Mouse (Mus musculus) liver, embryonic 15.5 days (tissue): ENCODE measurements around the gene Fars2. TPM values are rescaled to one million over a fixed set of nuclear protein-coding genes. Genes with fewer than 3 reads are reported as not detected.
A peak's percentile ranks its signal among the peaks of the same experiment; 100 is the strongest.

Experiments used
- ATAC-seq: fragments of 200-750 bp; cut with Nextera tagmentation; 2 replicates; pipeline ENCODE4 v1.8.0; 2017; ENCODE audit warnings: moderate number of reproducible peaks, mild to moderate bottlenecking, moderate library complexity; ENCODE audit not compliant: insufficient read depth
- H3K27ac ChIP-seq: fragments of 300-500 bp; sonication (generic); replicated peaks from 2 replicates; pipeline ENCODE4 v1.5.1; 2015; ENCODE audit warnings: mild to moderate bottlenecking, inconsistent platforms
- H3K27me3 ChIP-seq: fragments of 300-500 bp; sonication (generic); 2 replicates; pipeline ENCODE4 v1.6.1; 2015; ENCODE audit warnings: mild to moderate bottlenecking, inconsistent platforms
- H3K36me3 ChIP-seq: fragments of 300-500 bp; sonication (generic); replicated peaks from 2 replicates; pipeline ENCODE4 v1.6.1; 2015; ENCODE audit warnings: moderate library complexity, mild to moderate bottlenecking, inconsistent platforms
- H3K4me1 ChIP-seq: fragments of 300-500 bp; sonication (generic); replicated peaks from 2 replicates; pipeline ENCODE4 v1.6.1; 2015; ENCODE audit warnings: inconsistent platforms
- H3K4me2 ChIP-seq: fragments of 300-500 bp; sonication (generic); 2 replicates; pipeline ENCODE4 v1.6.1; 2015; ENCODE audit warnings: moderate library complexity, mild to moderate bottlenecking, inconsistent platforms
- H3K4me3 ChIP-seq: fragments of 300-500 bp; sonication (generic); replicated peaks from 2 replicates; pipeline ENCODE4 v1.5.1; 2015; ENCODE audit warnings: mild to moderate bottlenecking, inconsistent platforms
- H3K9ac ChIP-seq: fragments of 300-500 bp; sonication (generic); 2 replicates; pipeline ENCODE4 v1.6.1; 2015; ENCODE audit warnings: moderate library complexity, mild to moderate bottlenecking, inconsistent platforms
- H3K9me3 ChIP-seq: fragments of 300-500 bp; sonication (generic); replicated peaks from 2 replicates; pipeline ENCODE4 v1.6.1; 2016; ENCODE audit warnings: inconsistent platforms
- WGBS: fragments of 180-500 bp; shearing (Covaris S2); methylation state at CpG from one replicate; pipeline ENCODE4 v1.1.7; 2015; ENCODE audit warnings: mixed read lengths; ENCODE audit not compliant: insufficient replicate concordance; 5-methylcytosine and 5-hydroxymethylcytosine counted together
- polyA plus RNA-seq: library from polyadenylated mRNA; unstranded; fragments of >200 nt; fragmentation: Nextera tagmentation; extraction: Ambion mirVana; gene quantifications from 2 replicates; pipeline ENCODE4 v1.2.1, GENCODE M21; 2015

The Fars2 gene
- polyA plus RNA-seq, result 26.7 and 28.3 TPM in 2 replicates

GRCm38 (mm10) chr13:36117143-36118014 lies at the start of gene Fars2, which contains the start of gene Lyrm4:
TSS of gene Fars2 (plus strand) at chr13:36117412.
TSS of gene Lyrm4 (minus strand) at chr13:36117526.
- Histone ChIP-seq H3K4me2 (peak within 1 kb of the TSS; percentile 77), H3K4me3 (peak within 1 kb of the TSS; percentile 76), H3K9ac (peak within 1 kb of the TSS; percentile 68), H3K27me3 (no peaks in the 10 kb centered on the region), H3K9me3 (no peaks in the 10 kb centered on the region), H3K36me3 (no peaks in the 10 kb centered on the region), H3K27ac (peak within 1 kb of the TSS; percentile 96), H3K4me1 (peaks cover 44% of the 10 kb centered on the region)
- ATAC-seq, result peak; percentile 96
- under 1% methylated on average over 74 of the region's 75 CpGs for WGBS

- Histone ChIP-seq H3K27ac (no peak overlapping the region), H3K9me3 (no peaks in the 10 kb centered on the region), H3K36me3 (0 out of 2 replicates have a peak, but pooled peaks cover 4% of the 10 kb centered on the region), H3K4me3 (no peak overlapping the region), H3K27me3 (no peaks in the 10 kb centered on the region), H3K9ac (no peak overlapping the region), H3K4me1 (0 out of 2 replicates have a peak, but pooled peaks cover 7% of the 10 kb centered on the region), H3K4me2 (no peak overlapping the region)
- 58% methylated on average over 3 of the region's 3 CpGs for WGBS
- no peak for ATAC-seq
These were observed 42.7 kb upstream of the Fars2 start for GRCm38 (mm10) chr13:36074484-36074883.

DNA sequence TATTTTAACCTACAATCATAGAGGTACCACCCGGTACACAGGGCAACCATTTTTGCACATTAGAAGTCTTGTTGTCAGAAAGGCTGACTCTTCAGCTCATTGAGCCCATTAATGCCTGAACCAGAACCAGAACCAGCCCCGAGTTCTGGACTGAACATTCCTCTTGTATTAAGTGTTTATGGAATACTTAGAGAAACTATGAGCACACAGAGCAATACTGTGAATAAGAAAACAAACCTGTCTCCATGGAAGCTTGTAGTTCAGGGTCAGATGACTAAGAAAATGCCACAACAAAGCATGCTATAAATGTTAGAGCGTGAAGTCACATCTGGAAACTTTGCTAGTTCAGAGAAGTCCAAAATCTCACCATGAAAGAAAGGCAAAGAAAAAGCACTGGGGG lies 35.6 kb upstream of the Fars2 start:
- Histone ChIP-seq H3K27ac (no peak overlapping the region), H3K27me3 (no peaks in the 10 kb centered on the region), H3K4me2 (no peak overlapping the region), H3K4me3 (no peak overlapping the region), H3K9ac (no peak overlapping the region), H3K36me3 (peaks cover 7% of the 10 kb centered on the region; the same call in 1 of the 2 replicates), H3K4me1 (peaks cover 13% of the 10 kb centered on the region), H3K9me3 (no peaks in the 10 kb centered on the region)
- 82% methylated on average over 3 of the region's 3 CpGs for WGBS
- ATAC-seq, result no peak

GRCm38 (mm10) chr13:36084701-36085100 lies 32.5 kb upstream of the Fars2 start:
- no peak for ATAC-seq
- Histone ChIP-seq H3K9ac (no peak overlapping the region), H3K27ac (no peak overlapping the region), H3K4me1 (peaks cover 42% of the 10 kb centered on the region), H3K4me2 (no peak overlapping the region), H3K27me3 (no peaks in the 10 kb centered on the region), H3K36me3 (peaks cover 13% of the 10 kb centered on the region; the same call in 1 of the 2 replicates), H3K4me3 (no peak overlapping the region), H3K9me3 (no peaks in the 10 kb centered on the region)
- 83% methylated on average over 3 of the region's 3 CpGs for WGBS

DNA sequence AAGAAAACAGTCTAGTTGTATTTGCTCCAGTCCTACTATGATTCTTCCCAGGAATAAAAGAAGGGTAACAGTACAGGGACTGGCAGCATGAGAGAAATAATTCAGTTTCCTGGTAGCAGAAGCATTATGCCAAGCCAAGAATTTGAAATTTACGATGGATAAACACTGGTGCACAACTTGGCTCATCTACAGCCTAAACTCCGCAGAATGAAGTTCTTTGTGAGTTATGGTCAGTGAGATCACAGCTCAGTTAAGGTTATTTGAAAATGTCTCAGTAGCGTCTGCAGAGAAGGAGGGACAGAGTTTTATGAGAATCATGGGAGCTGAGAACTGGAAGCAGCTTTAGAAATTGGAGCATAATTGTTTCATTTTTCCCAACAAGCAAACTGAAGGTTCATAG lies 31.2 kb upstream of the Fars2 start:
- H3K27ac ChIP-seq, result 0 out of 2 replicates have a peak overlapping the region, but pooled peaks have one; percentile 59
- H3K4me1 ChIP-seq, result peaks cover 54% of the 10 kb centered on the region
- ATAC-seq, result no peak

GRCm38 (mm10) chr13:36086608-36087391 lies 30.4 kb upstream of the Fars2 start:
- Histone ChIP-seq H3K4me2 (peak overlapping the region; percentile 56), H3K27ac (peak overlapping the region; percentile 88), H3K27me3 (no peaks in the 10 kb centered on the region), H3K36me3 (peaks cover 22% of the 10 kb centered on the region), H3K4me1 (peaks cover 59% of the 10 kb centered on the region), H3K9me3 (no peaks in the 10 kb centered on the region), H3K9ac (no peak overlapping the region), H3K4me3 (peak overlapping the region; percentile 7; the same call in 1 of the 2 replicates)
- 35% methylated on average over 5 of the region's 5 CpGs for WGBS
- peak; percentile 98 for ATAC-seq

More for the DNA sequence above, 31.2 kb upstream of the Fars2 start:
- Histone ChIP-seq H3K27me3 (no peaks in the 10 kb centered on the region), H3K9ac (no peak overlapping the region), H3K36me3 (peaks cover 17% of the 10 kb centered on the region), H3K4me2 (no peak overlapping the region), H3K4me3 (no peak overlapping the region), H3K9me3 (no peaks in the 10 kb centered on the region)
- 82% methylated on average over 3 of the region's 3 CpGs for WGBS

DNA sequence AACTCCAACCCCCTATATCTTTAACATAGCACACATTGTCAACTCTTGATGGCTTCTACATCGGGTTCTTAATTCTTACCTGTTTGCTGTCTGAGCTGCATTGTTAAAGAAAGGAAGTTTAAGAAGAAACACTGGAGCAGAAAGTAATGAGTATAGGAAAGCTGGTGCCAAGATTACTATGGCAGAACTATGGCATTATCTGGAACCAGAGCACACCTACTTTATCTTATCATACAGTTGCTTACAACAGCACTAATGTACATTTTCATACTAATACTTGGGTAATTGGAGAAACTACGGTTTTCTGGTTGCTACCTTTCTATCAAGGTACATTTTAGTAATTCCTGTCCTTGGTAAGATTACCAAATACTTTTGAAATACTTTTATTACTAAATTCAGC lies 29.8 kb upstream of the Fars2 start:
- peaks cover 59% of the 10 kb centered on the region for H3K4me1 ChIP-seq
- peak; percentile 59 for ATAC-seq
- H3K4me2 ChIP-seq, result peak overlapping the region; percentile 56
- peaks cover 25% of the 10 kb centered on the region for H3K36me3 ChIP-seq
- H3K27me3 ChIP-seq, result no peaks in the 10 kb centered on the region
- WGBS, result 30% methylated on average over 2 of the region's 2 CpGs
- no peaks in the 10 kb centered on the region for H3K9me3 ChIP-seq
- peak overlapping the region; percentile 88 for H3K27ac ChIP-seq
- H3K4me3 ChIP-seq, result no peak overlapping the region
- H3K9ac ChIP-seq, result no peak overlapping the region

- no peak overlapping the region for H3K4me3 ChIP-seq
- peak overlapping the region; percentile 56; the same call in 1 of the 2 replicates for H3K4me2 ChIP-seq
- 0 out of 2 replicates have a peak overlapping the region, but pooled peaks have one; percentile 5 for H3K9ac ChIP-seq
- ATAC-seq, result no peak
- no peaks in the 10 kb centered on the region for H3K27me3 ChIP-seq
- H3K27ac ChIP-seq, result peak overlapping the region; percentile 60
- H3K36me3 ChIP-seq, result peaks cover 26% of the 10 kb centered on the region
- 45% methylated on average over 4 of the region's 4 CpGs for WGBS
- H3K4me1 ChIP-seq, result peaks cover 59% of the 10 kb centered on the region
- no peaks in the 10 kb centered on the region for H3K9me3 ChIP-seq
These were observed 29.0 kb upstream of the Fars2 start for GRCm38 (mm10) chr13:36088168-36088567.

DNA sequence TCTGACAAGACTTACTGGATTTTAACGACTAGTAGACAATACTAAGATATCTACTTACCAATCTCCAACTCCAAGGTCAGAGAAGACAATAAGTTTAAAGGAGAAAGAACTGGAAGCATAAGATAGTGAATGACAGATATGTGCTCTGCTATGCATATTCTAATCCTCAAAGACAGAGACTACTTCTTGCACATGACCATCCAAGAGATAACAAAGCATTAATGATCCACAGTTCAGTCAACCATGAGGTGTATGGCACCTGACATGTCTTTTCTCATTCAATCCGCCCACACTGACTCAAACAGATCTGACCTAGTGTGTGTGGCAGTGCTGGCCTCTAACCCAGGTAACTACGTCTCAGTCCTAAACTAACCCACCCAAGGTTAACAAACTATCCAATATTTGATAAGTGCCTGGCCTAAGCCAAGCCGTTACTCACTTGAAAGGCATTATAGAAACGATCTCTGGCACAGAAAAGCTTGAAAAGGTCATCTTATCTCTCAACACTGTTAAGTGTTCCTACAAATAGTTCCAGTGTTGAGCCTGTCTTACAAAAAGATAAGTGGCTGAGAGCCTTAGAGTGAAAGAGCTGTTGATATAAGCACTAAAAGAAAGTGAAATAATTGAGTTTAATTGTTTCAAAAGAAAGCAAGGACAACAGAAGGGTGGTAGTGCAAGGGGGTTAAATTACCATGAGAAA lies 20.4 kb upstream of the Fars2 start:
- peak overlapping the region; percentile 18 for H3K4me2 ChIP-seq
- peaks cover 7% of the 10 kb centered on the region; the same call in 1 of the 2 replicates for H3K36me3 ChIP-seq
- H3K9me3 ChIP-seq, result no peaks in the 10 kb centered on the region
- no peak overlapping the region for H3K4me3 ChIP-seq
- H3K27me3 ChIP-seq, result no peaks in the 10 kb centered on the region
- ATAC-seq, result peak; percentile 83
- H3K27ac ChIP-seq, result peak overlapping the region; percentile 71
- H3K9ac ChIP-seq, result no peak overlapping the region
- H3K4me1 ChIP-seq, result peaks cover 23% of the 10 kb centered on the region
- 17% methylated on average over 5 of the region's 5 CpGs for WGBS

- no peak overlapping the region for H3K9ac ChIP-seq
These were observed 11.6 kb upstream of the Fars2 start for GRCm38 (mm10) chr13:36105591-36105990.

More at GRCm38 (mm10) chr13:36105591-36105990, 11.6 kb upstream of the Fars2 start:
- no peak for ATAC-seq
- WGBS, result 85% methylated on average over 6 of the region's 6 CpGs
- no peak overlapping the region for H3K4me3 ChIP-seq
- H3K27ac ChIP-seq, result no peak overlapping the region
- no peaks in the 10 kb centered on the region for H3K36me3 ChIP-seq
- no peak overlapping the region for H3K4me2 ChIP-seq
- no peaks in the 10 kb centered on the region for H3K9me3 ChIP-seq
- no peaks in the 10 kb centered on the region for H3K27me3 ChIP-seq
- H3K4me1 ChIP-seq, result no peaks in the 10 kb centered on the region; the same call in 1 of the 2 replicates
